Mouse (Mus musculus): Measurements from ENCODE around the gene Ftl1. TPM values are rescaled to one million over a fixed set of nuclear protein-coding genes. Genes with fewer than 3 reads are reported as not detected.

The Ftl1 gene
- total RNA-seq, 1 experiment from 2014 or later = 1,165 TPM

GRCm38 (mm10) chr7:45457204-45458060 lies 2.3 kb downstream of the Ftl1 start:
- peak; percentile 57 for ATAC-seq (replicated peaks; ENCODE audit: insufficient number of reproducible peaks, low FRiP score, low TSS enrichment, poor library complexity, severe bottlenecking)

- no peak for ATAC-seq (replicated peaks; ENCODE audit: insufficient number of reproducible peaks, low FRiP score, low TSS enrichment, poor library complexity, severe bottlenecking)
Measured at GRCm38 (mm10) chr7:45456721-45457203, 2.9 kb downstream of the Ftl1 start.

- ATAC-seq (replicated peaks; ENCODE audit: insufficient number of reproducible peaks, low FRiP score, low TSS enrichment, poor library complexity, severe bottlenecking) = no peak
Measured at GRCm38 (mm10) chr7:45455932-45456696, 3.6 kb downstream of the Ftl1 start.

GRCm38 (mm10) chr7:45454971-45455370 lies 4.7 kb downstream of the Ftl1 start:
- ATAC-seq (replicated peaks; ENCODE audit: insufficient number of reproducible peaks, low FRiP score, low TSS enrichment, poor library complexity, severe bottlenecking) = no peak

GRCm38 (mm10) chr7:45451344-45451982 lies 8.2 kb downstream of the Ftl1 start:
- peak; percentile 90 for ATAC-seq (replicated peaks; ENCODE audit: insufficient number of reproducible peaks, low FRiP score, low TSS enrichment, poor library complexity, severe bottlenecking)

GRCm38 (mm10) chr7:45449974-45450373 lies 9.7 kb downstream of the Ftl1 start:
- no peak for ATAC-seq (replicated peaks; ENCODE audit: insufficient number of reproducible peaks, low FRiP score, low TSS enrichment, poor library complexity, severe bottlenecking)

- ATAC-seq (replicated peaks; ENCODE audit: insufficient number of reproducible peaks, low FRiP score, low TSS enrichment, poor library complexity, severe bottlenecking) = no peak
Measured at GRCm38 (mm10) chr7:45447325-45447990, 12.2 kb downstream of the Ftl1 start.

- ATAC-seq (replicated peaks; ENCODE audit: insufficient number of reproducible peaks, low FRiP score, low TSS enrichment, poor library complexity, severe bottlenecking) = no peak
Measured at GRCm38 (mm10) chr7:45446589-45446988, 13.1 kb downstream of the Ftl1 start.

GRCm38 (mm10) chr7:45443526-45444420 lies 15.9 kb downstream of the Ftl1 start:
- no peak for ATAC-seq (replicated peaks; ENCODE audit: insufficient number of reproducible peaks, low FRiP score, low TSS enrichment, poor library complexity, severe bottlenecking)

- ATAC-seq (replicated peaks; ENCODE audit: insufficient number of reproducible peaks, low FRiP score, low TSS enrichment, poor library complexity, severe bottlenecking) = no peak
Measured at GRCm38 (mm10) chr7:45437521-45438276, 22.0 kb downstream of the Ftl1 start, which contains the start of gene Ruvbl2. Ruvbl2 (minus strand) TSS chr7:45438096.

- ATAC-seq (replicated peaks; ENCODE audit: insufficient number of reproducible peaks, low FRiP score, low TSS enrichment, poor library complexity, severe bottlenecking) = no peak
Measured at GRCm38 (mm10) chr7:45437046-45437445, 22.6 kb downstream of the Ftl1 start.

- ATAC-seq (replicated peaks; ENCODE audit: insufficient number of reproducible peaks, low FRiP score, low TSS enrichment, poor library complexity, severe bottlenecking) = no peak
Measured at GRCm38 (mm10) chr7:45436444-45436843, 23.2 kb downstream of the Ftl1 start.

- no peak for ATAC-seq (replicated peaks; ENCODE audit: insufficient number of reproducible peaks, low FRiP score, low TSS enrichment, poor library complexity, severe bottlenecking)
Measured at GRCm38 (mm10) chr7:45435038-45435437, 24.6 kb downstream of the Ftl1 start.

GRCm38 (mm10) chr7:45434203-45435015 lies 25.3 kb downstream of the Ftl1 start, which contains the start of gene Gys1:
Gys1 (plus strand) TSS chr7:45434844.
- peak; percentile 91 for ATAC-seq (replicated peaks; ENCODE audit: insufficient number of reproducible peaks, low FRiP score, low TSS enrichment, poor library complexity, severe bottlenecking)

- no peak for ATAC-seq (replicated peaks; ENCODE audit: insufficient number of reproducible peaks, low FRiP score, low TSS enrichment, poor library complexity, severe bottlenecking)
Measured at GRCm38 (mm10) chr7:45433835-45434202, 25.9 kb downstream of the Ftl1 start.

- ATAC-seq (replicated peaks; ENCODE audit: insufficient number of reproducible peaks, low FRiP score, low TSS enrichment, poor library complexity, severe bottlenecking) = no peak
Measured at GRCm38 (mm10) chr7:45426556-45426955, 33.1 kb downstream of the Ftl1 start.
